Mouse (Mus musculus) v-Abl transformed pro-B cells (cell line): Measurements from ENCODE around the gene Ltb.

Source experiments
- in situ Hi-C, 2 experiments: fragments of 400-800 bp; cut with MboI; formaldehyde crosslinking; loops; one replicate each; pipeline ENCODE4 v1.15.1; 2025; ENCODE audit not compliant: unreplicated experiment in 2 of 2

Gene Ltb

GRCm38 (mm10) chr17:35220156-35220952, 26.1 kb downstream of the Ltb start, which contains the start of gene Gm16181:
Gene Gm16181 (plus strand): TSS chr17:35220834.
- in situ Hi-C loops, result no loop called here

DNA sequence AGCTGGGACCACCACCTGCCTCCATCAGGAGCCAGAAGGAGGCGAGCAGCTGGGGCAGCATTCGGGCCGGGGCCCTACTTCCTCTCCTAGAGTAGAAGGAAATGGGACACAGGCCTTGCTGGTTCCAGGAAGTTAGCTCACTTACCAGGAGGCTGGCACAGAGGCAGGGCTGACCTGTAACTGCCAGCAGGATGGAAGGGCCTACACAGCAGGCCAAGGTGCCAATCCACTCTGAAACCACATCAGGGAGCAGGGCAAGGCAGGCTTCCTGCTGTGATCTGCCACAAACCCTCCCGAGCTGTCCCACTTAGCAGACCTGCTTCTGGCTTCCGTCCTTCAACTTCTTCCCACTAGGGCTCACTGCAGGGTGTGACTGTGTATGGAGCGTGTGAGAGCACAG, 28.1 kb downstream of the Ltb start:
- in situ Hi-C loops, result no loop called here

GRCm38 (mm10) chr17:35224641-35225040, 30.4 kb downstream of the Ltb start:
- in situ Hi-C loops, result no loop called here

DNA sequence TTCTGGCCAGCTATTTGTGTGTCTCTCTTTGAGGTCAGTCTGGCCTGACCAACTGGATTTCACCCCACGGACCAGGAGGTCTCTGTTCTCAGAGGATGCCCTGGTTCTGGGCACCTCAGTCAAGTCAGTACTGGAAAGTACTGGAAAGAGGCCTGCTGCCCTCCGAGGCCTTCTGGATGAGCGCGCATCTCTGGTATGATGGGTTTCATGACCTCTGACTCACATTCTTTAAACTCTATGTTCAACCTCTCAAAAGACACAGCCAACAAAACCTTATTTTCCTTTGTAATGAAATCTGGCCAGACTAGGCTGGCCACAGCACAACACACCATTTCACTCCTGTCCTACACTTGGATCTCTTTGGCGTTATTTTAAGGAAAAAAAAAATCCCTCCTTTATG, 31.2 kb downstream of the Ltb start:
- in situ Hi-C loops, result no loop called here

- in situ Hi-C loops, result no loop called here
These were observed 32.4 kb downstream of the Ltb start for GRCm38 (mm10) chr17:35226561-35227046.

- in situ Hi-C loops, result loop anchor here (5.0 to 10.0 kb wide), 4 partner anchors 54 to 226 kb away; partner anchors contain the start of genes Aif1 (in 2 of the 2), D17H6S53E (in 1 of the 2), Sapcd1 (in 1 of the 2) and Vars (in 1 of the 2)
These were observed 36.8 kb downstream of the Ltb start for GRCm38 (mm10) chr17:35231022-35231421.

DNA sequence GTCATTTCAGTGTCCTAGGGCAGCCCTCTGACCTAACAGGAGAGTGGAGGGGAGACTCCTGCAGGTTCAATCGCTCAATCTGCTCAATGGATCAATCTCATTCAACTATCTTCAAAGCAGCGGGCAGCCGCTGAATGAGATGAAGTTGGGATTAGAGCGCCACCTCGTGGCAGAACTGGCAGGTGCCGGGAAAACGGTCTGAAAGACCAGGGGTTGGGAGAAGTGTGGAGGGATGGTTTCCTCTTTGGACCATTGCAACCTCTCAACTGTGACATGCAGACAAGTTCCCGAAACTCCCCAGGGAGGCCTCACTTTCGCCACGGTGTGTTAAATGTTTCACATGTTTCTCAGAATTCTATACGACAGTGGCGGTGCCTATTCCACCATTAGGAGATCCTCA, 37.8 kb downstream of the Ltb start:
- in situ Hi-C loops, result loop anchor here (5.0 to 10.0 kb wide), 4 partner anchors 55 to 227 kb away; partner anchors contain the start of genes Aif1 (in 2 of the 2), D17H6S53E (in 1 of the 2), Sapcd1 (in 1 of the 2) and Vars (in 1 of the 2)

- in situ Hi-C loops, result loop anchor here (5.0 to 10.0 kb wide), 4 partner anchors 55 to 228 kb away; partner anchors contain the start of genes Aif1 (in 2 of the 2), D17H6S53E (in 1 of the 2), Sapcd1 (in 1 of the 2) and Vars (in 1 of the 2)
These were observed 38.4 kb downstream of the Ltb start for GRCm38 (mm10) chr17:35232659-35233058.

GRCm38 (mm10) chr17:35233114-35233980, 39.1 kb downstream of the Ltb start, which contains the start of gene Atp6v1g2:
Gene Atp6v1g2 (plus strand): TSS chr17:35233660.
- in situ Hi-C loops, result loop anchor here (5.0 to 10.0 kb wide), 4 partner anchors 56 to 229 kb away; partner anchors contain the start of genes Aif1 (in 2 of the 2), D17H6S53E (in 1 of the 2), Sapcd1 (in 1 of the 2) and Vars (in 1 of the 2)

DNA sequence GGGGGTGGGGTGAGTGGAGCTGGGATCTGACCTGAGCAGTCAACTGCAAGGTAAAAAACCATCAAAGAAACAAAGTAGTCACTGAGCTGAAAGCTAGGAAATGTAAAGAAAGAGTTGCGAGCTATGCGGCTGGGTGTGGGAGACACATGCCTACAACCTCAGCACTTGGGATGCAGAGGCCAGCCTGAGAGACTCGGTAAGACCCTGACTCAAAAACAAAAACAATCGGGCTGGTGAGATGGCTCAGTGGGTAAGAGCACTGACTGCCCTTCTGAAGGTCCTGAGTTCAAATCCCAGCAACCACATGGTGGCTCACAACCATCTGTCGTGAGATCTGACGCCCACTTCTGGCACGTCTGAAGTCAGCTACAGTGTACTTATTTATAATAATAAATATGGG, 39.9 kb downstream of the Ltb start:
- in situ Hi-C loops, result loop anchor here (5.0 to 10.0 kb wide), 4 partner anchors 57 to 229 kb away; partner anchors contain the start of genes Aif1 (in 2 of the 2), D17H6S53E (in 1 of the 2), Sapcd1 (in 1 of the 2) and Vars (in 1 of the 2)

- in situ Hi-C loops, result loop anchor here (5.0 to 10.0 kb wide), 4 partner anchors 58 to 230 kb away; partner anchors contain the start of genes Aif1 (in 2 of the 2), D17H6S53E (in 1 of the 2), Sapcd1 (in 1 of the 2) and Vars (in 1 of the 2)
These were observed 40.7 kb downstream of the Ltb start for GRCm38 (mm10) chr17:35234903-35235302.

DNA sequence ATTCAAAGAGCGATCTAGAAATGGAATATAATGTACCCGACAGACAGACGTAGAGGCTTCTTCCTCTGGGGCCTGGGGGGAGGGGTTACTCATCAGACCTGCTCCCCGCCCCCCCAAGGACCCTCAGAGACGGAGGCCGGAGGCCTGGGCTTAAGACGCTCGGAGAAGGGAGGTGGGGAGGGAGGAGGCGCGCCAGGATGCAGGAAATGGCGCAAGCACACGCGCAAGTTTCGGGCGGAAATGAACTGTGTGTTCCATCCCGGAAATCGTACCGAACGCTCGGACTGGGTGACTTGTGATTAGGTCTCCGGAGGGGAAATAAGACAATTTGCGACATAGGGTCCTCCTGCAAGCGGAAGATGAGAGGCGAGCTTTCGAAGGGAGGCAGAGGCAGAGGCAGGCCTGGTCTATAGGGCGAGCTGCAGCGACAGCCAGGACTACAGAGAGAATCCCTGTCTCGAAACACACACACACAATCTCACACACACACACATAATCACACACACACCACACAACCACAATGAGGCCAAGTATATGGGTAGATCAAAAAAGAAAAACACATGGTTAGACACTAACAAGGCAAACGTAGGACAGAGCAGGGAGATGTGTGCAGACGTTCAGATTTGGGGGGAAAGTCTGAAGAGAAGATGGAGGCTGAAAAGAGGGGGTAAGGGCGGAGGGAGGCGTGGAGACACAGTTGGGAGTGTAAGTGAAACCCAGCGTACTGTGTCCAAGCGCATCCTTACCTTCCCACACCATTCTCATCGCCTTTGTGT, 41.6 kb downstream of the Ltb start, which contains the start of gene Nfkbil1:
Nfkbil1 (minus strand) TSS at position 179 of the 776 bp plus-strand sequence.
- in situ Hi-C loops, result loop anchor here (10.0 kb wide), 2 partner anchors 211 to 231 kb away; partner anchors contain the start of genes Sapcd1 (in 1 of the 2) and Vars (in 1 of the 2)

DNA sequence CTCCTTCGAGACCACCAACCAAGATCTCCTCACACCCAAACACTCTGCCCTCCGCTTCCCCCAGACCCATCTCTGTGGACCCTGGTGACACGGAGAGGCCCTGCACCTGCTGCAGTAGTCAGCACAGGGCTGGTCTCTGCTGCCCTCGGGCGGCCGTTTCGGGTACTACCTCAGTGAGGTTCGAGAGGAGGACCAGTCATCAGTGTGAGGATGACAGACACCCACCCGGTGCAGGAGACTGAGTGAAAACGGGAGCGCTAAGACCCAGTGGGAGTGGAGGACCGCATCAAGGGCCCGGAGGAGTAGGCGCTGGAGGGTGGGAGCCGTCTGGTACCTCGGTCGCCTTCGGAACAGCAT, 42.1 kb downstream of the Ltb start:
- in situ Hi-C loops, result loop anchor here (10.0 kb wide), 2 partner anchors 212 to 232 kb away; partner anchors contain the start of genes Sapcd1 (in 1 of the 2) and Vars (in 1 of the 2)

- in situ Hi-C loops, result loop anchor here (10.0 kb wide), 2 partner anchors 212 to 232 kb away; partner anchors contain the start of genes Sapcd1 (in 1 of the 2) and Vars (in 1 of the 2)
These were observed 42.8 kb downstream of the Ltb start for GRCm38 (mm10) chr17:35236996-35237395.

DNA sequence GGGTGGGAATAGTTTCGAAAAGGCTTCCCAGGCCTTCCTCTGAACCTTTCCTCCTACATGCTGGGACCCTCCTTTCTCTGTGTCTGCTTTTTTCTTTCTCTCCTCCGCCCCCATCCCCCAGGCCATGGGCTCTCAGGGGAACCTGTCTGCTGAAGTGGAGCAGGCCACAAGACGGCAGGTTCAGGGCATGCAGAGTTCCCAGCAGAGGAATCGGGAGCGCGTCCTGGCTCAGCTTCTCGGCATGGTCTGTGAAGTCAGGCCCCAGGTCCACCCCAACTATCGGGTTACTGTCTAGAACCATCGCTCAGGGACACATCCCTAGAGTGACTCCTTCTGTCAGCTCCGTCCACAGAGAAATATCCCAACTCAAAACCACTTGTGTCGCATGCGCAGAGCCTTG, 43.3 kb downstream of the Ltb start:
- in situ Hi-C loops, result loop anchor here (10.0 kb wide), 2 partner anchors 213 to 233 kb away; partner anchors contain the start of genes Sapcd1 (in 1 of the 2) and Vars (in 1 of the 2)

GRCm38 (mm10) chr17:35239700-35240099, 45.5 kb downstream of the Ltb start:
- in situ Hi-C loops, result loop anchor here (10.0 kb wide), 2 partner anchors 215 to 235 kb away; partner anchors contain the start of genes Sapcd1 (in 1 of the 2) and Vars (in 1 of the 2)

DNA sequence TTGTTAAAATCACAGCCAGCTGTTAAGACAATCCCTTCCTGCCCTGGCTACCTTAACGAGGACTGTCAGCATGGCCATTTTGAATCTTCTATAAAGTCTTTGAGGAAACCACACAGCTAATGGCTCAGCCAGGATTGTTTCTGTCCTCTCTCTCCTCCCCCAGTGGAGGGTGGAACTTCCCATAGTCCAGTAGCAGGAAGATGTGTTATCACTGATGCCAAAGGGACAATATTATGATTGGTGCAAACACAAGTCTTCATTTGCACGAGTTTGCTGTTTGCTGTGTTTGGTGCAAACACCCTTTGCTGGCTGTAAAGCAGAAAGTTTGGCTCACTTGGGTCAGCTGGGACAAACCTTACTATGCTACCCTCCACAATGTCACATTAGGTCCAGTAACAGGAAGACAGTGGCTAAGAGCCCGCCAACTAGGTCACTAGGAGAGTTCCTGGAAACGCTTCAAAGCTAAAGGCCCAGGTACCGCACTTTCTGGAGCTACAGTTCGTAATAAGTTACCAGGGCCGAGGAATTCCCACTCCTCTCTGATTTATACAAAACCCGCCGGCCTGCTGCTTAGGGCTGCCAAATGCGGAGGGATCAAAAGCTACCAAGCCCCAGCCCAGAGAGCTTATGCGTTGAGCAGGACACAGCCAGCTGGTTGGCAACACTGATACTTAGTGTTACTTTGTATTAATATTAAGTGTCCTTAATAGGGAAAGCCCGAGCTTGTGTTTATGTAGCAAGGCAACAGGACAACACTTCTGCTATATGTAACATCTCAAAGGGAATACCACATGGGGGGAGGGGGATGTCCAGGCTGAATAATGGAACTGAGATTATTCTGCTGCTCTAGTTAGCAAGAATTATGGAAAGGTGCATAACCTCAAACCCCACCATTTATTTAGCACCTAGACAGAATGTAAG, 46.4 kb downstream of the Ltb start:
- in situ Hi-C loops, result no loop called here
